Mouse (Mus musculus) lung, postnatal 25 days (tissue): Measurements from ENCODE around the gene Gm765.

Experiments used
- DNase-seq: peaks from one replicate; pipeline ENCODE4 v3.0.0; 2022; ENCODE audit warnings: low spot score

Gene Gm765

DNA sequence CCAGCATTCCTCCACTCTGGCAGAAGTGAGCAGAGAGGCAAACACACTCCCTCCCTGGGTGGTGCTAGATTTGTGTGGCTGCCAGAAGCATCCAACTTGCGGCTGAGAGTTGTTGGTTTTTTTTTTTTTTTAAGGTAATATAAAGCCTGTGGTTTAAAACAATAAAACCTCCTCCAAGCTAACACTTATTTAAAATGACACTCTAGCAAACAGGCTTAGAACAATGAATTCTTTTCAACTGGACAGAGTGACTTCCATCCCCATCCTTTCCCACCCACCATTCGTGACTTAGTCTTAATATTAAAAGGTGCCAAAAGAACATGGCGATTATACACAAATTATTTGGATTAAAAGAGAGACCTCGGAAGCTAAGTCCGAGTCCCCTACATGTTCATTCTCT lies at the start of gene Gm765:
Gene Gm765 (minus strand): TSS at position 101 of the 400 bp plus-strand sequence.
- DNase-seq, result no peak

DNA sequence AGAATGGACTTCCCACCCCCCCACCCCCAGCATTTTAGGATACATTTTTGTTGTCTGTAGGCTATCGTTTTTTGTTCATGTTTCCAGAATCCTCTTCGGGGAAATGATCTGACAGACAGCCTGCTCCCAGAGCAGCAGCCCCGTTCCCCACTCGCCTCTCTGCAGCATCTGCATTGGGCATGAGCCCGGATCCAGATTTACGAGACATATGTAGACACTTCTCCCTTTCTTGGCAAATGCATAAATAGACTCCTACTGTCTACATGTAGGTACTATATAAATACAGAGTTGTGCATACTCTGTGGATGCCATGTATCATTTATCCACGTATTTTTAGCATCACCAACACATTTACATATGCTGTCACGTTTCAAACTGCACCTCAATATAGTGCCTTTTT lies 42.9 kb upstream of the Gm765 start:
- DNase-seq, result no peak

DNA sequence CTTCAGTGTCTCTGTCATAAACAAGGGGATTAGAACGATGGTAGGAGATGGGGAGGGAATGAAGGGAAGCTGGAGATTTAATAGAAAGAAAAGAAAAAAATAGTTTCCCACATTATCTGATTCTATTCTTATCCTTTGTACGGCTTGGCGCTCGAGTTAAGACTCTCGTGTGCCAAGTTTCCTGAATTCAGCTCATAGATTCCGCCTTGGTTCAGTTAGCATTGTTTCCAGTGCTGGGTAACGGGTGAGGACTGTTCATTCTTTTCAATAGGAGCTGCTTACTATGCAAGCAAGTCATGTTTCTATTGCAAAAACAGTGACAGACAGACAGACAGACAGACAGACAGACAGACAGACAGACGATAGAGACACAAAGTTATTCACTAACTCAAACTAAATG lies 41.9 kb upstream of the Gm765 start:
- no peak for DNase-seq

- DNase-seq, result peak; percentile 9
Measured at GRCm38 (mm10) chr6:98383411-98383810, 40.9 kb upstream of the Gm765 start.

- DNase-seq, result no peak
Measured at GRCm38 (mm10) chr6:98366199-98366598, 23.6 kb upstream of the Gm765 start.

DNA sequence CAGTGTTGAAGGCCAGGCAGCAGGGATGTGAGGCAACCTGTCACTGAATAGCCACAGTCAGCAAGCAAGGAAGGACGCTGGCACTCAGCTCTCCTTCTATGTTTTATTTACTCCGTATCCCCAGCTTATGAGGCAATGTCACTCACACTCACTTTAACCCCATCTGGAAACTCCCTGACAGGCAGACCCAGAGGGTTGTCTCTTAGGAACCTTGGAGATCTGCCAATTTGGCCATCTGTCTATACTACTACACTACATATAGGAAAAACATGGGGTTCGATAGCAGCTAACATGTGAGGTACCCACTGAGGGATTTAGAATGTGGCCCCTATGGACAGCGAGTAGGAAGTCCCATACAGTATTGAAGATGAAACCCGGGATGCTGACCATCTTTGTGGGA lies 12.7 kb upstream of the Gm765 start:
- DNase-seq, result no peak

- DNase-seq, result no peak
Measured at GRCm38 (mm10) chr6:98353285-98353684, 10.7 kb upstream of the Gm765 start.

DNA sequence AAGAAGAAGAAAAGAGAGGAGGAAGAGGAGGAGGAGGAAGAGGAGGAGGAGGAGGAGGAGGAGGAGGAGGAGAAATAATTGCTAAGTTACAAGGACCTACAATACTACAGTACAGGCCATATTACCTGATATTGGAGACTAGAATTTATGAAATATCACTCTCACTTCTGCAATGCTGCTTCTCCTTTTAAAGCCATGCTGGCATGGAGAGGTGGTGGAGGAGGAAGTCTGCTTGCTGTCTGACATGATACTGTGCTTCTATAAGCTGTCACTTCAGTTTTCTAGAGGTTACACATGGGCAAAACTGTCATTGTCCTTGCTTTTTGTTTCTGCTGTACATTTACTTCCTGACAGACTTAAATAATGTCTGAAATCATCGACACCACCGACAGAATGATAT lies 9.8 kb downstream of the Gm765 start:
- DNase-seq, result peak; percentile 2

- DNase-seq, result no peak
Measured at GRCm38 (mm10) chr6:98311659-98312058, 30.9 kb downstream of the Gm765 start.

- peak; percentile 10 for DNase-seq
Measured at GRCm38 (mm10) chr6:98307647-98308046, 34.9 kb downstream of the Gm765 start.

- DNase-seq, result no peak
Measured at GRCm38 (mm10) chr6:98307159-98307558, 35.4 kb downstream of the Gm765 start.

- DNase-seq, result no peak
Measured at GRCm38 (mm10) chr6:98292064-98292463, 50.5 kb downstream of the Gm765 start.

DNA sequence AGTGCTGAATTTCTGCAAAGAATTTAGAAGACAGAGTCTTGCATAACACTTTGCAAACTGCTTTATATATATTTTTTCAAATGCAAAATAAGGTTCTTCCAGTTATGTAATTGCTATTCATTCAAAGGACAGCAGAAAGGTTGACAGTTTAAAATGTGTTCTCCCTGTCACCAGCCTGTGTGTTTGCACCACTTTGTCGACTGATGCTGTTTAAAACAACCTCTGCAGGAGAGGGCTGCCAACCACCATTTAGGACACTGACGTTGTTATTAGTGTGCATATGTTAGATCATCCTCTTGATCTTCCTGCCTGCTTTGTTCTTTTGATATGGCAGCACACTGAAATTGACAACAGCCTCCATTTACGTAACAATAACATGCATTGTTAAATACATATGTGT lies 54.2 kb downstream of the Gm765 start:
- DNase-seq, result no peak

DNA sequence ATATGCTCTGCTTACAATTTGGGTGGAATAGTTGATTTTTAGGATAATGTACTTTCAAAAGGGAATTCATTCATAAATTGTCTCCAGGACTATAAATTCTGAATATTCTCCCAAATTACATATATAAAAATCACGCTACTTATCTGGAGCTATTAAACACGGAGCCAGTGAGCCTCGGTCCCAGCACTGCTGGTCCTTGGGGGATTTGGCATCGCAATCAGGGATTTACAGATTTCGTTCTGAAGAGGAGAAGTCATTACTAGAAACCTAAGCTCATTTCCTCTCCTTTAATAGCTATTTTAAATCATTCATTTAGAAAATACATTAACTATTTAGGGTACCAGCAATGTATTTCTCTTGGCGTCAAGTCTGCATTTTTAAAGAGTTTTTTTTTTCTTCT lies 55.0 kb downstream of the Gm765 start:
- no peak for DNase-seq

DNA sequence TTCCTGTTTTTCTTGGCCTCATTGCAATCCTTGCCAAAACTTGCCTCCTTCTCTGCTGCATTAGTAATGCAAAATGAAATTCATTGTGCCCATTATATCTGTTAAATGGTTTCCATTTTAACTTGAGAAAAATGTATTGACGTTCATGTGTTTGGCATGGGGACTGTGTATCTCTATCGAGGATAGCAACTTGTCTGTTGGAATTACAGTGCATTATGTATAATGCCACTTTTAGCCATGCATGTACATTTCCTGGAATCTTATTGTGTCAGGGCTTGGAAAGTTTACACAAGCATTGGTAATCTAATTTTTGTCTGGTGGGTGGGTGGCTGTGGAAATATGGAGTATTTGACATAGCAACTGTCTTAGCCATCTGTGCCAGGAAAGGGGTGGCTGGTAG lies 57.4 kb downstream of the Gm765 start:
- no peak for DNase-seq

GRCm38 (mm10) chr6:98282791-98283190 lies 59.8 kb downstream of the Gm765 start:
- DNase-seq, result no peak

- DNase-seq, result peak; percentile 23
Measured at GRCm38 (mm10) chr6:98271553-98271952, 71.0 kb downstream of the Gm765 start.

DNA sequence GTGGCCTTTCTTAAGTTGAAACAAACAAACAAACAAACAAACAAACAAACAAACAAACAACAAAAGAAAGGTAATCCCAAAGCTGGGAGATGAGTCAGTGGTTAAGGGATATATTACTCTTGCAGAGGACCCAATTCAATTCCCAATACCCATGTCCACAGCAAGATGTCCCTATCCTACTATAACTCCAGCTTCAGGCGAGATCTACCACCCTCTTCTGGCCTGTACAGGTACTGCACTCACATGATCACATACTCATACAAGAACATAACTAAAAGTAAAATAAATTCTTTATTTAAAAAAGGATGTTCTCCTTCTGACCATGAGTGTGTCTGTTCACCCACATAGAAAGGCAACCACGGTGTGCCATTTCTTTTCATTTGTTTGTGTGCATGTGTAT lies 79.6 kb downstream of the Gm765 start:
- no peak for DNase-seq

DNA sequence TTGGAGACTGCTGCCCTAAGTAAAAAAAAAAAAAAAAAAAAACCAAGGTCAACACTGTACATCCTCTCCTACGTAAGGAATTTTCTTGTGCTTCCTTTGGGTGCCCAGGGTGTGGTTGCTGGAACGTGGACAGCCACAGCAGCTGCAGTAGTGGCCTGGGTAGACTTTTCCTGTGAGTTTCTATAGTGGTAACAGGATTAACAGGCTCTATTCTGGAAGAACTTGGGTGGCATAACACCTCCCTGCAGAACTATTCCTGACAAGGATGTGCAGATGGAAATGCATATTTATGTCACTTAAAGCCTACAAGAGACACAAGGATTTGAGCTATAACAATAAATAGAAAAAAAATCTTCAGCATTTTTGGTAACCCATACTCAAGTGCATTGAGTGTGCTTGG lies 83.5 kb downstream of the Gm765 start:
- no peak for DNase-seq

DNA sequence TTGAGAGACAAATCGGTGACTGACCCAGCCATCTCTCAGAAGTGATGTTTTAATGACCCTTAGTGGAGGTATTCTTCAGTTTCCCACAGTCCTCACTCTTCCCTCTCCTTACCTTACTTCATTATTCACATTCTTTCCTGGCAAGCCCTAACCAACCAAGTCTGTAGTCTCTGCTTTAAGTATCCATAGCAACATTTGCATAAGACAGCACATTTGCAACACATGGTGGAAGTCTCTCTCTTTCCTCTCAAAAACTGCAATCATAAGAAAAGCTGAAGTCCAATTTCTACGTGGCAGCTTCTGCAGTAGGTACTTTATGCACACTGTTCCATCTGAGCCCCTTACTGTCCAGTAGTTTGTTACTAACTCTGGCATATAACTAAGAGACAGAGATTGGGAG lies 96.1 kb downstream of the Gm765 start:
- no peak for DNase-seq

DNA sequence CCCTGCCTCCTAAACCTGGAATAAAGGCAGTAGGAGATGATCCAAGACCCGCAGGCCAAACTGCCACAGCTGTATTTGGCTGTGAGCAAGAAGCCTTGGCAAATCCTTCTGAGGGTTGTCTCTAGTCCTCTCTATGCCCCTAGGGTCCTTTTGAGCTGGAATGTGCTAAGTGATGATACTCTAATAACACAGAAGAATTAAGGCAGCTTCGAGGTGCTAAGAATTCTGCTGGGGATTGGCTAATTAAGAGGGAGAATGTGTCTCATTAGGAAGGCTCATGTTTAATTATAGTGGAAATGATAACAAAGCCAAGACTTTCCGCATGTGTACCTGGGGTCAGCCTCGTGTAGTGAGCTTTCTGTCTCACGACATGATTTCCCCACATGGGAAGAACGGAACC lies 99.4 kb downstream of the Gm765 start:
- DNase-seq, result no peak

DNA sequence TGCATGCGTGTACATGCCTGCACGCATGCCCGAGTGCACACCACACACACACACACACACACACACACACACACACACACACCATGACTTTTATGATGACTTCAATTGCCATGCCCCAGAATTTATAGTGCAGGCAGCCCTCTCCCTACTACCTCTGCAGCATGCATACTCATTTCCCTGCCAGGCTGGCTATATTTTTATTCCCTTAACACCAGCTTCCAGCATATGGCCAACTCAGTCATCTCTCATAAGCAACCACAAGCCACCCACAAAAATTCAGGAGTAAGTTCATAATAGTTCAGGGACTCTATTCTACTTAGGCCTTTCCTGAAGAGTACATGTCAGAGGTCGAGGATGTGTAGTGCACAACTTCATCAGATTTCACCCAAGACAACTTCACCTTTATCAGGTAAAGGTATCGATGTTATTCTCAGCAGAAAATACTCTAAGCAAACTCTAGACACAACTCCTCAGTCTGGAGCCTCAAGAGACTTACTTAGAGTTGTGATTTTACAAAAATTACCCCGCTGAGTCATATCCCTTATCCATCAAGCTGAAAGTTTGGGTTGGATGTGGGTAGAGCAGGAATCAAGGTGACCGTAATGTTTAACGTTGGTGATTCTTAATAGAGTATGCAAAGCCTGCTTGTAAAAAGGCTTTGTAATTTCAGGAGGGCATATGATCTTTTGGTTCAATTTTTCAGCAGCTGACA lies 101.8 kb downstream of the Gm765 start:
- no peak for DNase-seq

DNA sequence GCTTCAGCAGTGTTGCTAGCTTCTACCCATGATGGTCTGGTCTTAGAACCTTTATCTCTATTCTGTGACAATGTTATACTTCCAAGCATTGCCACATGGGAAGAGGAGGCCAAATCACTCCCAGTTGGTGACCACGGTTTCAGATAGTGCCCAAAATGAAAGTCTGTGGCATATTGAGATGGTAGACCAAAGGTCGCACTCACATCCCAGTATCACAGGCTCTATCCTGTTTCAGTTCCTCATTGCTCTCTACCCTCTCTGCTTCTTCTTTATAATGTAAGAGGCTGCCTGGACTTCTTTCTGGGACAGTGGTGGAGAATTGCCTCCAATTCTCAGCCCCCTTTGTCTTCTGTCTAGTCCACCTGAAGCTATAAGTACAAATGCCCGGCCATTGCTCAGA lies 108.5 kb downstream of the Gm765 start:
- DNase-seq, result no peak

GRCm38 (mm10) chr6:98223923-98224322 lies 118.6 kb downstream of the Gm765 start:
- DNase-seq, result no peak

- DNase-seq, result no peak
Measured at GRCm38 (mm10) chr6:98221970-98222369, 120.6 kb downstream of the Gm765 start.
